Mouse (Mus musculus): ENCODE results near the gene Zfp688. TPM values are rescaled to one million over a fixed set of nuclear protein-coding genes. Genes with fewer than 3 reads are reported as not detected.
"Not testable (repeated sequence)": the region's sequence is repeated elsewhere in the genome, so short reads cannot be mapped to it uniquely, and the experiment has no call there.

The Zfp688 gene
- polyA plus RNA-seq, 1 experiment from 2014 or later = 26.3 TPM

DNA sequence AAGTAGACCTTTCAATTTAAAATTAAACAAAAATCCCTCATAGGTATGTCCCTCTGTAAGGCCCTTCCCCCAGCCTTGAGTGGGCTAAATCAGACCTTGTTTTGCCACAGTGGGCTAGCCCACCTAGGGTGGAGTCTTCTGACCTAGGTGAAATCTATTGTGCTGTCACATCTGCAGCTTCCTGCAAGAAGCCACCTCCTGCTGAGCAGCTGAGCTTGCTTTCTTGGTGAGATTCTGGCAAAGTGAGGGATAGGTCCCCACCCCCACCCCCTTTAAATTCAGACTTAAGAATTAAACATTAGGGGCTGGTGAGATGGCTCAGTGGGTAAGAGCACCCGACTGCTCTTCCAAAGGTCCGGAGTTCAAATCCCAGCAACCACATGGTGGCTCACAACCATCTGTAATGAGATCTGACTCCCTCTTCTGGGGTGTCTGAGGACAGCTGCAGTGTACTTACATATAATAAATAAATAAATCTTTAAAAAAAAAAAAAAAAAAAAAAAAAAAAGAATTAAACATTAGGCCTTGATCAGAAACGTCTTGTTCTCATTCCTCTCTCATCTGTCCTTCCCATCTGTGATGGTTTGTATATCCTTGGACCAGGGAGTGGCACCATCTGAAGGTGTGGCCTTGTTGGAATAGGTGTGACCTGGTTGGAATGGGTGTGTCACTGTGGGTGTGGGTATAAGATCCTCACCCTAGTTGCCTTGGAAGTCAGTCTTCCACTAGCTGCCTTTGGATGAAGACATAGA lies 36.7 kb upstream of the Zfp688 start:
- H3K4me3 ChIP-seq (ENCODE audit: low read depth, low read length); H3K4me2 ChIP-seq (replicated peaks; ENCODE audit: low read depth, low read length); H3K27ac ChIP-seq (ENCODE audit: low read length); H3K27me3 ChIP-seq (ENCODE audit: control insufficient read depth, insufficient read depth, low read length); H3K9me3 ChIP-seq (ENCODE audit: control insufficient read depth, low read depth, low read length); H3K9ac ChIP-seq (replicated peaks; ENCODE audit: low read depth, low read length); ATAC-seq (ENCODE audit: insufficient number of reproducible peaks, insufficient read depth, low FRiP score, low read depth); H3K4me1 ChIP-seq (ENCODE audit: control insufficient read depth, insufficient read depth, low read length): not testable (repeated sequence)
- peaks cover 26% of the 10 kb centered on the region; the same call in 1 of the 2 replicates for H3K36me3 ChIP-seq (ENCODE audit: control insufficient read depth, insufficient read depth, low read length)
- 88% methylated on average over 3 of the region's 3 CpGs for WGBS

DNA sequence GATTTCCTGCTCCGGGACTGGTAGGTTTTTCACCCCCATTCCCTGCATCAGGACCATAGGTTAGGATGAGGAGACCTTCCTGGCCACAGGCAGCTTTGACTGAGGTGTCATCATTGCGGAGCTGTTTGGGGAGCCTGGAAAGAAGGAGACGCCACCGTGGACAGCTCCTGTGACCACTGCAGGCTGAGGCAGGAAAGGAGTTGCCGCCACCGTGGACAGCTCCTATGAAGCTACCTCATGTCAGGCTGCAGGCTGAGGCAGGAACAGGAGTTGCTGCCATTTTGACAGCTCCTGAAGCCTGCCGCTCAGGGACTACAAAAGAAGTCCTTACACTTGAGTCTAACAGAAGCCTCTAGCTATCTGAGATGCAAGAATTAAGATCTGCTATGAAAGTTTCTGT lies 33.0 kb upstream of the Zfp688 start:
- 92% methylated on average over 7 of the region's 7 CpGs for WGBS

DNA sequence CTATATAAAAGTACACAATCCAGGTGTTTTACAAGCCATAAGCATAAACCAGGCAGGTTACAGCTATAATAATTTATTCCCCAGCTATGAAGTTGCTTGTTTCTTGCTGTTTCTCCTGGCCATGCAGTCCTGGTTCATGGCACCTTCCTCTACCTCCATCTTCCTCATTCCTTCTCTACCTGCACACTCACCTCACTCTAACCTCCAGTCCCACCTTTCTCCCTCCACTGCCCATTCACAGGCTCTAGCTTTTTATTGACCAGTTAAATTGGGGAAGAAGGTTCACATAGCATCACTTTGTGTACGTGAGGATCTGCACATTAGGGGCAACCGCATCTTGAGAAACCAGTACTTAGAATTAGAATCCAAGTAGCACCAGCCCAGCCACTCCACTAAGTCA lies 31.2 kb upstream of the Zfp688 start:
- WGBS = 97% methylated on average over 2 of the region's 2 CpGs

More for the DNA sequence above, 33.0 kb upstream of the Zfp688 start:
- Histone ChIP-seq H3K9ac (replicated peaks; ENCODE audit: low read depth, low read length) (no peak overlapping the region), H3K4me1 (ENCODE audit: control insufficient read depth, insufficient read depth, low read length) (peaks cover 13% of the 10 kb centered on the region), H3K27me3 (ENCODE audit: control insufficient read depth, insufficient read depth, low read length) (no peaks in the 10 kb centered on the region), H3K4me2 (replicated peaks; ENCODE audit: low read depth, low read length) (no peak overlapping the region), H3K27ac (ENCODE audit: low read length) (no peak overlapping the region), H3K9me3 (ENCODE audit: control insufficient read depth, low read depth, low read length) (0 out of 2 replicates have a peak, but pooled peaks cover 3% of the 10 kb centered on the region), H3K4me3 (ENCODE audit: low read depth, low read length) (no peak overlapping the region), H3K36me3 (ENCODE audit: control insufficient read depth, insufficient read depth, low read length) (peaks cover 22% of the 10 kb centered on the region; the same call in 1 of the 2 replicates)
- ATAC-seq (ENCODE audit: insufficient number of reproducible peaks, insufficient read depth, low FRiP score, low read depth) = no peak

DNA sequence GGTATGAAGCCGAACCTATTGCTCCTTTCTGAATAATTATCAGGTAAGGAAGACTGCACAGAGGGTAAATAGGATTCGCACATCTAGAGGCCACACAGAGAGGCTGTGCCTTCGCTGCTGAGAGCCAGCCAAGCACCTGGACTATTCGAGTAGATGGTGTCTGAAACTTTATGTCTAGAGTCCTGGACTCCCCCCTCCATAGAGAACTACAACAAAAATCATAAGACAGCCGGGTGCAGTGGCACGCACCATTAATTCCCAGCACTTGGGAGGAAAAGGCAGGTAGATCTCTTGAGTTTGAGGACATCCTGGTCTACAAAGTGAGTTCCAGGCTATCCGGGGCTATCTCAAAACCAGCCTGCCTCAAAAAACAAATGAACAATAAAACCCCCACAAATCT lies 28.1 kb upstream of the Zfp688 start:
- 0 out of 2 replicates have a peak, but pooled peaks cover 5% of the 10 kb centered on the region for H3K36me3 ChIP-seq (ENCODE audit: control insufficient read depth, insufficient read depth, low read length)
- peak overlapping the region; percentile 96 for H3K4me3 ChIP-seq (ENCODE audit: low read depth, low read length)
- no peak overlapping the region for H3K27ac ChIP-seq (ENCODE audit: low read length)
- no peaks in the 10 kb centered on the region for H3K27me3 ChIP-seq (ENCODE audit: control insufficient read depth, insufficient read depth, low read length)
- no peaks in the 10 kb centered on the region for H3K9me3 ChIP-seq (ENCODE audit: control insufficient read depth, low read depth, low read length)
- 84% methylated on average over 7 of the region's 7 CpGs for WGBS
- ATAC-seq (ENCODE audit: insufficient number of reproducible peaks, insufficient read depth, low FRiP score, low read depth) = no peak
- peaks cover 17% of the 10 kb centered on the region for H3K4me1 ChIP-seq (ENCODE audit: control insufficient read depth, insufficient read depth, low read length)
- peak overlapping the region; percentile 70 for H3K4me2 ChIP-seq (replicated peaks; ENCODE audit: low read depth, low read length)
- 0 out of 2 replicates have a peak overlapping the region, but pooled peaks have one; percentile 1 for H3K9ac ChIP-seq (replicated peaks; ENCODE audit: low read depth, low read length)

More for the DNA sequence above, 31.2 kb upstream of the Zfp688 start:
- Histone ChIP-seq H3K27ac (ENCODE audit: low read length) (no peak overlapping the region), H3K27me3 (ENCODE audit: control insufficient read depth, insufficient read depth, low read length) (no peaks in the 10 kb centered on the region), H3K4me3 (ENCODE audit: low read depth, low read length) (no peak overlapping the region), H3K36me3 (ENCODE audit: control insufficient read depth, insufficient read depth, low read length) (peaks cover 22% of the 10 kb centered on the region; the same call in 1 of the 2 replicates), H3K4me1 (ENCODE audit: control insufficient read depth, insufficient read depth, low read length) (peaks cover 17% of the 10 kb centered on the region), H3K9ac (replicated peaks; ENCODE audit: low read depth, low read length) (no peak overlapping the region), H3K4me2 (replicated peaks; ENCODE audit: low read depth, low read length) (no peak overlapping the region), H3K9me3 (ENCODE audit: control insufficient read depth, low read depth, low read length) (0 out of 2 replicates have a peak, but pooled peaks cover 3% of the 10 kb centered on the region)
- no peak for ATAC-seq (ENCODE audit: insufficient number of reproducible peaks, insufficient read depth, low FRiP score, low read depth)

DNA sequence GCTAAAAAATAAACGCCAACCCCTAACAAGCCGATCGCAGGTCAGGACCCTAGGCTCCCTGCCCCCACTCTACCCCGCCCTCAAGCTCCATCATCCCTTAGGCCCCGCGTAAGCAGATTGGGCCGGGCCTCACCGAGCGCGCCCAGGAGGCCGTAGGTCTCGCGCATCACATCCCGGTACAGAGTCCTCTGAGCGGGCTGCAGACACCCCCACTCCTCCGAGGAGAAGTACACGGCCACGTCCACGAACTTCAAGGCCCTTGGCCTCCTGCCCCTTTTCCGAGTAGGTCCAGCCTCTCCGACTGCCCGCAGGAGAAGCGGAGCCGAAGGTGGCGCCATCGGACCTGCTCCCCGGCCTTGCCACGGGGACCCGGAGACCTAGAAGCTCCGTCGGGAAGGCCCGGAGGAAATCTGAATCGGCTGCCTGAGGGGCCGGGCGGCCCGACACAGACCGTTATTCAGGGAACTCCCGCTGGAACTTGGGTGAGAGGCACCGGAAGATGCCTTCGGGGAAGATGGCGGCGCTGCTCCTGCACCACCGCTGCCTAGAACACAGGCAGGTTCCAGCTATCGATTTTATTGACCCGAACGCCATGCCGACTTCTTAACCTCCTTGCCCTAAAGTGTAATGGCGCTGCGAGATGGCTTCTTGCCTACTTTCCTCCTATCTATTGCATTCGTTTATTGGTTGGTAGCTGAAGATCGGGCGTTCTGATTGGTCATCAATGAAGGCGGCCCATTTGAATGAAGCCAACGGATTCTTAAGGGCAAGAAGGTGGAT lies 26.8 kb upstream of the Zfp688 start, which contains the start of gene Zfp689:
Gene Zfp689, minus strand, starts transcription at position 638 of the 780 bp plus-strand sequence.
- peaks cover 11% of the 10 kb centered on the region for H3K36me3 ChIP-seq (ENCODE audit: control insufficient read depth, insufficient read depth, low read length)
- peak; percentile 92 for ATAC-seq (ENCODE audit: insufficient number of reproducible peaks, insufficient read depth, low FRiP score, low read depth)

DNA sequence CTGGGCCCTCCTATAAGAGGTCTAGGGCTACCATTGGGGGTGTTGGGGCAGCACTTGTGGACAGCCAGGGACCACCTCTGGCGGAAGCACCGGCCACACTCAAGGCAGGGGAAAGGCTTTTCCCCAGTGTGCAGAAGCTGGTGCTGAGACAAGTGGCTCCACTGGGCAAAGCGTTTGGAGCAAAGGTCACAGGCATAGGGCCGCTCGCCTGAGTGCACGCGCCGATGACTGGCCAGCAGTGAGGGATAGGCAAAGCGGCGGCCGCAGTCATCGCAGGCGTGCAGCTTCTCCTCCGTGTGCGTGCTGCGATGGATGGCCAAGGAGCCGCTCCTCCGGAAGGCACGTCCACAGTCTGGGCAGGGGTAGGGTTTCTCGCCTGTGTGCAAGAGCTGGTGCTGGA lies 22.1 kb upstream of the Zfp688 start:
- Histone ChIP-seq H3K27ac (ENCODE audit: low read length) (no peak overlapping the region), H3K36me3 (ENCODE audit: control insufficient read depth, insufficient read depth, low read length) (peaks cover 25% of the 10 kb centered on the region), H3K4me3 (ENCODE audit: low read depth, low read length) (no peak overlapping the region), H3K4me2 (replicated peaks; ENCODE audit: low read depth, low read length) (no peak overlapping the region), H3K9ac (replicated peaks; ENCODE audit: low read depth, low read length) (no peak overlapping the region), H3K4me1 (ENCODE audit: control insufficient read depth, insufficient read depth, low read length) (no peaks in the 10 kb centered on the region), H3K27me3 (ENCODE audit: control insufficient read depth, insufficient read depth, low read length) (no peaks in the 10 kb centered on the region), H3K9me3 (ENCODE audit: control insufficient read depth, low read depth, low read length) (no peaks in the 10 kb centered on the region)
- no peak for ATAC-seq (ENCODE audit: insufficient number of reproducible peaks, insufficient read depth, low FRiP score, low read depth)
- WGBS = 94% methylated on average over 20 of the region's 20 CpGs

More for the DNA sequence above, 26.8 kb upstream of the Zfp688 start, which contains the start of gene Zfp689:
- H3K4me2 ChIP-seq (replicated peaks; ENCODE audit: low read depth, low read length) = peak within 1 kb of the TSS; percentile 70
- H3K9ac ChIP-seq (replicated peaks; ENCODE audit: low read depth, low read length) = peak within 1 kb of the TSS; percentile 94
- H3K4me3 ChIP-seq (ENCODE audit: low read depth, low read length) = peak within 1 kb of the TSS; percentile 96
- peak within 1 kb of the TSS; percentile 96 for H3K27ac ChIP-seq (ENCODE audit: low read length)
- under 1% methylated on average over 54 of the region's 54 CpGs for WGBS
- no peaks in the 10 kb centered on the region for H3K27me3 ChIP-seq (ENCODE audit: control insufficient read depth, insufficient read depth, low read length)
- H3K4me1 ChIP-seq (ENCODE audit: control insufficient read depth, insufficient read depth, low read length) = peaks cover 17% of the 10 kb centered on the region
- no peaks in the 10 kb centered on the region for H3K9me3 ChIP-seq (ENCODE audit: control insufficient read depth, low read depth, low read length)

DNA sequence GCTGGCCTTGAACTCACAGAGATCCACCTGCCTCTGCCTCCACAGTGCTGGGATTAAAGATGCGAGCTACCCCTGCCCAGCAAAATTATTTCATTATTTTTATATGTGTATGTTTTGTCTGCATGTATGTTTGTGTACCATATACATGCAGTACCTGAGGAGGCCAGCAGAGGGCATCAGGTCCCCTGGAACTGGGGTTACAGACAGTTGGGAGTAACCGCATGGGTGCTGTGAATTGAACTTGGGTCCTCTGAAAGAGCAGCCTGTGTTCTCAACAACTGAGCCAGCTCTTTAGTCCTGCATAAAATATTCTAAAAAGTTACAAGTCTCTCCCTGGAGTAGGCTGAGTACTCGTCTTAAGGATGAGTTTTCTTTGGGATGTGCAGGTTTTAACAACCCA lies 15.9 kb upstream of the Zfp688 start:
- no peak overlapping the region for H3K27ac ChIP-seq (ENCODE audit: low read length)
- no peak overlapping the region for H3K9ac ChIP-seq (replicated peaks; ENCODE audit: low read depth, low read length)
- no peak overlapping the region for H3K4me3 ChIP-seq (ENCODE audit: low read depth, low read length)
- peaks cover 7% of the 10 kb centered on the region; the same call in 1 of the 2 replicates for H3K9me3 ChIP-seq (ENCODE audit: control insufficient read depth, low read depth, low read length)
- H3K4me1 ChIP-seq (ENCODE audit: control insufficient read depth, insufficient read depth, low read length) = no peaks in the 10 kb centered on the region
- H3K4me2 ChIP-seq (replicated peaks; ENCODE audit: low read depth, low read length) = no peak overlapping the region
- H3K36me3 ChIP-seq (ENCODE audit: control insufficient read depth, insufficient read depth, low read length) = peaks cover 7% of the 10 kb centered on the region; the same call in 1 of the 2 replicates
- no peaks in the 10 kb centered on the region for H3K27me3 ChIP-seq (ENCODE audit: control insufficient read depth, insufficient read depth, low read length)
- 87% methylated on average over 3 of the region's 3 CpGs for WGBS
- ATAC-seq (ENCODE audit: insufficient number of reproducible peaks, insufficient read depth, low FRiP score, low read depth) = no peak

DNA sequence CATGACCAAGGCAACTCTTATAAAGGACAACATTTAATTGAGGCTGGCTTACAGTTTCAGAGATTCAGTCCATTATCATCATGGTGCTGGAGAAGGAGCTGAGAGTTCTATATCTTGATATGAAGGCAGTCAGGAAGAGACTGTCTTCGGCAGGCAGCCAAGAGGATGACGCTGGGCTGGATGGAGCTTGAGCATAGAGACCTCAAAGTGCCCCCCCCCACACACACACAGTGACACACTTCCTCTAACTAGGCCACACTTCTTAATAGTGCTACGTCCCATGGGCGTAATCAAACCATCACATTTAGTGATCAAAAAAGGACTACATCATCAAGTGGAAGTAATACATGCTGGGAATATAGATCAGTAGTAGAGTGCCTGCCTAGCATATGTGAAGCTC lies 13.3 kb upstream of the Zfp688 start:
- Histone ChIP-seq H3K27me3 (ENCODE audit: control insufficient read depth, insufficient read depth, low read length) (no peaks in the 10 kb centered on the region), H3K4me1 (ENCODE audit: control insufficient read depth, insufficient read depth, low read length) (no peaks in the 10 kb centered on the region)
- 87% methylated on average over 4 of the region's 4 CpGs for WGBS

More for the DNA sequence above, 13.3 kb upstream of the Zfp688 start:
- Histone ChIP-seq H3K9me3 (ENCODE audit: control insufficient read depth, low read depth, low read length) (peaks cover 7% of the 10 kb centered on the region; the same call in 1 of the 2 replicates), H3K9ac (replicated peaks; ENCODE audit: low read depth, low read length) (no peak overlapping the region), H3K4me2 (replicated peaks; ENCODE audit: low read depth, low read length) (no peak overlapping the region), H3K27ac (ENCODE audit: low read length) (no peak overlapping the region), H3K36me3 (ENCODE audit: control insufficient read depth, insufficient read depth, low read length) (no peaks in the 10 kb centered on the region), H3K4me3 (ENCODE audit: low read depth, low read length) (no peak overlapping the region)
- ATAC-seq (ENCODE audit: insufficient number of reproducible peaks, insufficient read depth, low FRiP score, low read depth) = no peak
